Mouse (Mus musculus) heart, adult 10 weeks (tissue): ENCODE results near the gene Rnf212b. TPM values are rescaled to one million over a fixed set of nuclear protein-coding genes. Genes with fewer than 3 reads are reported as not detected.

ENCODE experiments used
- polyA plus RNA-seq: library from polyadenylated mRNA; stranded (reverse); fragments of 350-450 nt; fragmentation: Illumina TruSeq; extraction: RNeasy Lipid Tissue Mini Kit (QIAGEN cat#74804); gene quantifications from one replicate; pipeline ENCODE4 v1.2.3, GENCODE M21; 2014; ENCODE audit warnings: low read depth, low replicate concordance

Rnf212b gene
- polyA plus RNA-seq, result not detected

GRCm38 (mm10) chr14:54813991-54814390 lies at the start of gene Rnf212b:
Gene Rnf212b, plus strand, starts transcription at chr14:54814141.

DNA sequence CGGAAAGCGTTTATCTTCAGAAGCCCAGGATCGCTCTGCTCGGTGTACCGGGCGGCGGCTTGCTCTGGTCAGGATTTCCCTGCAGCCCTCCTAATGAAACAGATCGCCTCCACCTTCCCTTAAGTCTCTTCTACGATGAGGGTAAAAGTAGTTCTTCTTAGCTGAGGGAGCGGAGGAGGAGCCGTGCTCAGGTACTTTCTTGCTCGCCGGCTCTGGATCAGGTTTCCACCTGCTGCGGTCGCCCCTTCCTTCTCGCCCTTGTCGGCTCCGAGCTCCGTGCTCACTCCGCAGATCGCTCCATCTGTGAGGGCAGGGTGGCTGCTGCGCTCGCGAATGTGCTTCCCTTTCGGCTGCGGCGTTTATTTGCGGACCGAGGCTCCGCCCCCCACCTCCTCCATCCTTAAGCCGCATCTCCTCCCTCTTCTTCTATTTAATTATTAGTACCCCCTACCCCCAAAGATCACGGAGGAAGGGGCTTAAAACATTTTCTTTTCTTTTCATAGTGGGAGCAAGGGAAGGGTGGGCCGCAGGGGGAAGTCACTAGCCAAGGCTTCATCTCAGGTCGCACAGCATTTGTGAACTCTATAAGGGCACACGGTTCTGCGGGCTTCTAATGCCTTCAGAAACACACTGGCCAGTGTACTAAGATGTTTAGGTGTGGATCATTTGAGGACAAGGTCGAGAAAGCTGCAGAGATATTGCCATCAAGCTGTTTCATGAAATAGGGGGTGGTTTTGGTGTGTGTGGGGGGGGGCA lies 32.2 kb upstream of the Rnf212b start, which contains the start of gene Slc7a8:
Gene Slc7a8 (minus strand): TSS at position 337 of the 756 bp plus-strand sequence.

GRCm38 (mm10) chr14:54870861-54871260 lies 56.9 kb downstream of the Rnf212b start, which contains the start of gene Homez:
Gene Homez, minus strand, starts transcription at chr14:54870961.

DNA sequence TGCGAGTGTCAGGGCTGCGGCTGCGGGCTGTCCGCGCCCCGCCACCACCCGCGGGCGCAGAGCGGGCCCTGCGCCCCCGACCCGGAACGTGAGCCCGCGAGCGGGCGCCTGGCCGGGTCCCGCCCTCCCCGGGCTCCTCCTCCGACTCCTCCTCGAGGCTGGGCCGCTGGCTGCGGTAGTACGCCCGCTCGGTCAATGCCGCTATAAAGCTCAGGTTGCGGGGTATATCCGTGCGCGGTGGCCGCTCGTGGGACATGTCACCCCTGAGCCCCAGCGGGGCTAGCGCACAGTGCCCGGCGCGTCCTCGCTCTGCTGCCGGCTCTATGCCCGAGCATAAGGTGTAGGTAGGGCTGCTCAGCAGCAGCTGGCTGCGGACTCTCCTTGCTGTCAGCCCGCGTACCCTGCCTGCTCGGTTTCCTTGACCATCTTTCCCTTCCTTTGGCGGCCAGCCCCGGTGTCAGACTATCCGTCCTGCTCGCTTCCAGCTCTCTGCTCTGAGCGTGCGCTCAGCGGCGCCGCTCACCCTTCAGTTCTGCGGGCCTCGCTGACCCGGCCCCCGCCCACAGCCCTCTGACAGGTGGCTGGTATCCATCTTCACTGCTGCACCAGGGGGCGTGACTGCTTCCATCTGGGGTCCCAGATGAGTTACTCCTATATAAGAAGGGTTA lies 63.2 kb downstream of the Rnf212b start, which contains the start of gene Ppp1r3e:
Gene Ppp1r3e (minus strand): TSS at position 503 of the 668 bp plus-strand sequence.

DNA sequence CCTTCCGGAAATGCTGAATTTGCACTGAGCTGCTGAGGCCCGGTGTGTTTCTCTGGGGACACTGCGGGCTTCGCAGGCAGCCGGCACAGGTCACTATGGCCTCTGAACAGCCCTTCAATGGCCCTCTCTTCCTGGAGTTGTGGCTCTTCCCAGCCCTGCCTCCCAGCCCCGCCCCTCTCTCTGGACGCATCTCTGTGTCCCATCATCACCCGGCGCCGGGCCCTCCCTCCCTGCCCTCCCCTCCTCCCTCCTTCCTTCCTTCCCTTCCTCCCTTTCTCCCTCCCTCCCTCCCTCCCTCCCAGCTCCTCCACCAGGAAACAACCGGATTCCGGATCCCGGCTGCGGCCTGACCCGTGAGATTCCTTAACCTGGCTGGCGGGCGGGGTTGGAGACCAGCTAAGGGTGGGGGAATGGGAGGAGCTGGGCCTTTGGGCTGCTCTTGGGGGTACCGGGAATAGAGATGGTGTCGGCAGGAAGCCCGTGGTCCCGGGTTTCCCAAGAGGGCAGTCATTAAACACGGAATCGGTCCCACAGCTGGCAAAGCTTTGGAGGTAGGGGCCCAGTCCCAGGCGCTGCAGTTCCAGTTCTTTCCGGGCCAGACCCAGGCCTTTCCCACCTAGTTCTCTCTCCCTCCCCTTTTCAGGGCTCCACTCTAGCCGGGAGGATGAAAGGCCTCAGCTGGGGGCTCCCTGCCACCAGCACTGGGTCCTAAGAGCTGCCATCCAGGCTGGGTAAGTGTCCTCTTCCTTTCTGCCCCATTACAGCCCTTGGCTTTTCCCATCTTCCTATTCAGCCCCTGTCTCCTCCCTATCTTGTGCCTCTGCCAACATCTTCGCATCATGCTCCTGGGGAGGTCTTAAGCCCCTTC lies 69.4 kb downstream of the Rnf212b start, which contains the start of the genes Bcl2l2 and Gm20521:
Gene Bcl2l2 (plus strand): TSS at position 224 of the 868 bp plus-strand sequence.
Gene Gm20521 (plus strand): TSS at position 288 of the 868 bp plus-strand sequence.

DNA sequence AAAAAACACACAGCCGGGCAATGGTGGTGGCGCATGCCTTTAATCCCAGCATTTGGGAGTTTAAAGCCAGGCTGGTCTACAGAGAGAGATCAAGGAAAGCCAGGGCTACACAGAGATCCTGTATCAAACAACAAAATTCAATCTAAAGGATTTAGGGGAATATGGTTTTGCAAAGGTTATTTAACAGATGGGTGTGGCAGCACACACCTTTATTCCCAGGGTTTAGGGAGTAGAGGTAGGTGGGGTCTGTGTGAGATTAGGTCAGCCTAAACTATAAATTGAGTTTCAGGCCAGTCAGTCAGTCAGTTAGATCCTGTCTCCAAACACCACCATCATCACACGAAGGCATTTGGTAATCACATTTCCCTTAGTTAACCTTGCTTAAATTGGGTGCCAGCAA lies 78.3 kb downstream of the Rnf212b start, which contains the start of gene Pabpn1:
Gene Pabpn1 (plus strand): TSS at position 301 of the 400 bp plus-strand sequence.

Other genes with a start within 250 kb of the Rnf212b start
- gene Ajuba, start 236.6 kb upstream of the Rnf212b start, polyA plus RNA-seq, result 6.6 TPM
- 4.7 TPM for gene 4931414P19Rik, start 208.1 kb upstream of the Rnf212b start, polyA plus RNA-seq
- gene Psmb5, start 196.1 kb upstream of the Rnf212b start, polyA plus RNA-seq, result 173 TPM
- gene Psmb11, start 192.7 kb upstream of the Rnf212b start, polyA plus RNA-seq, result not detected
- not detected for gene Gm17606, start 173.2 kb upstream of the Rnf212b start, polyA plus RNA-seq
- 0.58 TPM for gene Cdh24, start 172.8 kb upstream of the Rnf212b start, polyA plus RNA-seq
- 15.0 TPM for gene 1700123O20Rik, start 127.9 kb upstream of the Rnf212b start, polyA plus RNA-seq
- 103 TPM for gene Acin1, start 127.2 kb upstream of the Rnf212b start, polyA plus RNA-seq
- not detected for gene Gm29776, start 115.3 kb upstream of the Rnf212b start, polyA plus RNA-seq
- not detected for gene Cebpe, start 102.0 kb upstream of the Rnf212b start, polyA plus RNA-seq
- gene Slc7a8, start 32.2 kb upstream of the Rnf212b start, polyA plus RNA-seq, result 2.3 TPM
- gene Homez, start 56.8 kb downstream of the Rnf212b start, polyA plus RNA-seq, result 4.2 TPM
- 6.7 TPM for gene Ppp1r3e, start 63.4 kb downstream of the Rnf212b start, polyA plus RNA-seq
- 44.0 TPM for gene Bcl2l2, start 69.2 kb downstream of the Rnf212b start, polyA plus RNA-seq
- gene Gm20521, start 69.3 kb downstream of the Rnf212b start, polyA plus RNA-seq, result not detected
- 80.5 TPM for gene Pabpn1, start 78.4 kb downstream of the Rnf212b start, polyA plus RNA-seq
- gene Slc22a17, start 99.0 kb downstream of the Rnf212b start, polyA plus RNA-seq, result 7.5 TPM
- 2.7 TPM for gene Efs, start 112.0 kb downstream of the Rnf212b start, polyA plus RNA-seq
- gene Il25, start 118.6 kb downstream of the Rnf212b start, polyA plus RNA-seq, result not detected
- 1.1 TPM for gene Cmtm5, start 122.1 kb downstream of the Rnf212b start, polyA plus RNA-seq
- 19,749 TPM for gene Myh6, start 152.8 kb downstream of the Rnf212b start, polyA plus RNA-seq
- not detected for gene Gm17428, start 162.8 kb downstream of the Rnf212b start, polyA plus RNA-seq
- gene Myh7, start 180.5 kb downstream of the Rnf212b start, polyA plus RNA-seq, result 68.0 TPM
- gene Ngdn, start 201.3 kb downstream of the Rnf212b start, polyA plus RNA-seq, result 34.7 TPM